Comparison of ENCODE assay signal across 28 mouse cellular contexts in genomic region chr13:51992878-51993277, GRCm38 (mm10).
"Had no signal": no experiment of that assay in that cellular context is flagged by ENCODE, and none has a peak within 500 bp of the region (broad histone marks: within the 10 kb centered on the region; RNA-seq: fewer than 3 reads in every experiment).

No protein-coding gene starts in this region.

- H3K9me3 ChIP-seq: limb, embryonic 10.5 days; limb, embryonic 12.5 days; limb, embryonic 15.5 days; liver, embryonic 12.5 days; liver, embryonic 15.5 days; lung, embryonic 15.5 days; midbrain, embryonic 10.5 days; midbrain, embryonic 12.5 days; midbrain, embryonic 13.5 days; midbrain, embryonic 15.5 days had no signal

- H3K36me3 ChIP-seq: limb, embryonic 10.5 days; limb, embryonic 12.5 days; limb, embryonic 13.5 days; limb, embryonic 15.5 days; liver, embryonic 12.5 days; liver, embryonic 13.5 days; liver, embryonic 15.5 days; lung, embryonic 15.5 days; midbrain, embryonic 10.5 days; midbrain, embryonic 12.5 days; midbrain, embryonic 13.5 days; midbrain, embryonic 15.5 days had no signal

- H3K4me1 ChIP-seq: limb, embryonic 10.5 days; limb, embryonic 12.5 days; limb, embryonic 15.5 days; liver, embryonic 15.5 days; midbrain, embryonic 12.5 days; midbrain, embryonic 13.5 days; midbrain, embryonic 15.5 days had no signal

- H3K4me3 ChIP-seq: left cerebral cortex, adult 2 months; limb, embryonic 10.5 days; limb, embryonic 12.5 days; limb, embryonic 13.5 days; limb, embryonic 15.5 days; liver, embryonic 12.5 days; liver, embryonic 13.5 days; liver, embryonic 15.5 days; lung, embryonic 15.5 days; megakaryocyte, embryonic 14.5 days; midbrain, embryonic 10.5 days; midbrain, embryonic 12.5 days; midbrain, embryonic 13.5 days; midbrain, embryonic 15.5 days; myocyte had no signal

- H3K27ac ChIP-seq: left cerebral cortex, adult 2 months; limb, embryonic 10.5 days; limb, embryonic 12.5 days; limb, embryonic 13.5 days; limb, embryonic 15.5 days; liver, embryonic 12.5 days; liver, embryonic 13.5 days; liver, embryonic 14.5 days; liver, embryonic 15.5 days; lung, embryonic 15.5 days; macrophage; midbrain, embryonic 10.5 days; midbrain, embryonic 12.5 days; midbrain, embryonic 13.5 days; midbrain, embryonic 15.5 days had no signal

- DNase-seq: layer of hippocampus, postnatal 36 days; left cerebral cortex, postnatal 4 days; liver; liver, embryonic 13.5 days; liver, postnatal 0 days; lung, adult 2 months; lung, embryonic 14.5 days; lung, postnatal 10 days; midbrain, embryonic 14.5 days had no signal

- ATAC-seq: liver, embryonic 12.5 days; midbrain, embryonic 13.5 days; midbrain, embryonic 15.5 days; midbrain, embryonic 16.5 days had no signal

- H3K4me2 ChIP-seq: limb, embryonic 12.5 days; limb, embryonic 13.5 days; limb, embryonic 15.5 days; liver, embryonic 11.5 days; liver, embryonic 12.5 days; liver, embryonic 13.5 days; liver, embryonic 15.5 days; lung, embryonic 14.5 days; lung, embryonic 15.5 days; midbrain, embryonic 11.5 days; midbrain, embryonic 12.5 days; midbrain, embryonic 13.5 days; midbrain, embryonic 15.5 days had no signal

- H3K27me3 ChIP-seq: limb, embryonic 12.5 days; limb, embryonic 13.5 days; limb, embryonic 15.5 days; liver, embryonic 12.5 days; liver, embryonic 13.5 days; liver, embryonic 15.5 days; lung, embryonic 15.5 days; midbrain, embryonic 12.5 days; midbrain, embryonic 13.5 days; midbrain, embryonic 15.5 days had no signal

- H3K9ac ChIP-seq: limb, embryonic 12.5 days; limb, embryonic 13.5 days; limb, embryonic 15.5 days; liver, embryonic 12.5 days; liver, embryonic 13.5 days; liver, embryonic 14.5 days; liver, embryonic 15.5 days; liver, postnatal 0 days; lung, embryonic 14.5 days; lung, embryonic 15.5 days; midbrain, embryonic 12.5 days; midbrain, embryonic 13.5 days; midbrain, embryonic 15.5 days had no signal
